Mouse (Mus musculus) myocyte (in vitro differentiated cells): ENCODE measurements around the gene Vps37b. TPM values are rescaled to one million over a fixed set of nuclear protein-coding genes. Genes with fewer than 3 reads are reported as not detected.

Source experiments
- H3K27me3 ChIP-seq: one replicate; pipeline ENCODE4 v1.6.1; 2011; ENCODE audit not compliant: control insufficient read depth, insufficient read depth, insufficient read length
- H3K36me3 ChIP-seq: one replicate; pipeline ENCODE4 v1.6.1; 2011; ENCODE audit not compliant: control insufficient read depth, insufficient read depth
- H3K4me2 ChIP-seq: one replicate; pipeline ENCODE4 v1.6.1; 2011; ENCODE audit warnings: low read depth, control low read depth
- H3K4me3 ChIP-seq: one replicate; pipeline ENCODE4 v1.5.1; 2011; ENCODE audit warnings: mild to moderate bottlenecking, control low read depth, moderate library complexity
- H3K79me2 ChIP-seq: one replicate; pipeline ENCODE4 v1.6.1; 2011; ENCODE audit not compliant: control insufficient read depth, insufficient read depth
- H3ac ChIP-seq: one replicate; pipeline ENCODE4 v1.6.1; 2011; ENCODE audit not compliant: control insufficient read depth, insufficient read length
- CEBPB ChIP-seq: IDR thresholded peaks from 2 replicates; pipeline ENCODE4 v1.6.1; 2011; ENCODE audit warnings: mild to moderate bottlenecking, moderate library complexity; ENCODE audit not compliant: poor library complexity, insufficient read depth, severe bottlenecking
- E2F4 ChIP-seq: IDR thresholded peaks from one replicate; pipeline ENCODE4 v1.6.1; 2011; ENCODE audit warnings: mild to moderate bottlenecking, control low read depth, moderate library complexity; ENCODE audit not compliant: insufficient read depth
- MAX ChIP-seq: IDR thresholded peaks from one replicate; pipeline ENCODE4 v1.6.1; 2011; ENCODE audit warnings: low read depth, mild to moderate bottlenecking, control low read depth
- MYOD1 ChIP-seq, 3 experiments: IDR thresholded peaks; one replicate each; pipeline ENCODE4 v1.6.1; 2011; ENCODE audit warnings: control low read depth in 2 of 3, low read depth in 2 of 3, mild to moderate bottlenecking in 2 of 3, moderate library complexity in 1 of 3; ENCODE audit not compliant: insufficient read length in 2 of 3, control insufficient read depth in 1 of 3
- MYOG ChIP-seq, 3 experiments: IDR thresholded peaks; one replicate each; pipeline ENCODE4 v1.6.1; 2011; ENCODE audit warnings: control low read depth in 2 of 3, low read depth in 2 of 3, mild to moderate bottlenecking in 2 of 3; ENCODE audit not compliant: insufficient read length in 2 of 3, control insufficient read depth in 1 of 3, insufficient read depth in 1 of 3
- POLR2A ChIP-seq: IDR thresholded peaks from one replicate; pipeline ENCODE4 v1.6.1; 2011; ENCODE audit warnings: low read depth, mild to moderate bottlenecking, control low read depth, moderate library complexity; ENCODE audit not compliant: insufficient read length
- POLR2AphosphoS2 ChIP-seq: IDR thresholded peaks from one replicate; pipeline ENCODE4 v1.6.1; 2011; ENCODE audit warnings: low read depth, control low read depth; ENCODE audit not compliant: insufficient read length
- REST ChIP-seq: IDR thresholded peaks from one replicate; pipeline ENCODE4 v1.6.1; 2011; ENCODE audit warnings: mild to moderate bottlenecking, control low read depth, moderate library complexity; ENCODE audit not compliant: insufficient read depth, insufficient read length
- SRF ChIP-seq: IDR thresholded peaks from one replicate; pipeline ENCODE4 v1.6.1; 2011; ENCODE audit warnings: low read depth; ENCODE audit not compliant: control insufficient read depth, insufficient read length
- TCF12 ChIP-seq: IDR thresholded peaks from one replicate; pipeline ENCODE4 v1.6.1; 2011; ENCODE audit warnings: mild to moderate bottlenecking, control low read depth; ENCODE audit not compliant: poor library complexity, insufficient read depth, severe bottlenecking
- TCF3 ChIP-seq: IDR thresholded peaks from one replicate; pipeline ENCODE4 v1.6.1; 2011; ENCODE audit warnings: low read depth, control low read depth; ENCODE audit not compliant: insufficient read length
- USF1 ChIP-seq: IDR thresholded peaks from one replicate; pipeline ENCODE4 v1.6.1; 2011; ENCODE audit warnings: low read depth, mild to moderate bottlenecking, control low read depth, moderate library complexity
- polyA plus RNA-seq: library from polyadenylated mRNA; unstranded; fragments of >200 nt; fragmentation: generic; extraction: Trizol; gene quantifications from one replicate; pipeline ENCODE4 v1.2.1, GENCODE M21; 2012; ENCODE audit warnings: missing spikeins

The Vps37b gene
- polyA plus RNA-seq, 1 experiment = 18.7 TPM

DNA sequence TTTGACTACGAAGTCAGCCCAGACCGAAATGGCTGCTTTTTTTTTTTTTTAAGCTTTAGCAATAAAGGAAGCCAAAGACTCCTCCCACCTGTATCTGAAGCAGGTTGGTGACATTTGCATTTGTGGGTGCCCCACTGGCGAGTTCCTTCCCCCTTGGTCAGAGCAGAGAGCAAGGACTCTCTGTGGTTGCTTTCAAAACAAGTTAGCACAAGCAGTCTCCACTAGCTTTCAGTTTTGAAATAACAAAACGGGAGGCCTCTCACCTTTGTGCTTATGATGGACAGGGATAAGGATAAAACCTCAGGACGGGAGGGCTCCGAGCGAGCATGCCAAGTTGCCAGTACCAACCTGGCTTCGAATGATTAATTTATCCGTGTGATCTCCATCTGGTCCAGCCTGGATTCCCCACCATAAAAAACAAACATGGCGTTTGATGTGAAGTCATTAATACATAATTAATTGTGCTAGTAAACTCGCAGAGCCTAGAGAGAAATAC lies 57.4 kb downstream of the Vps37b start:
- no peaks in the 10 kb centered on the region for H3K36me3 ChIP-seq
- no peaks in the 10 kb centered on the region for H3K27me3 ChIP-seq
- no peak for TF ChIP-seq CEBPB
- TF ChIP-seq REST = no peak

DNA sequence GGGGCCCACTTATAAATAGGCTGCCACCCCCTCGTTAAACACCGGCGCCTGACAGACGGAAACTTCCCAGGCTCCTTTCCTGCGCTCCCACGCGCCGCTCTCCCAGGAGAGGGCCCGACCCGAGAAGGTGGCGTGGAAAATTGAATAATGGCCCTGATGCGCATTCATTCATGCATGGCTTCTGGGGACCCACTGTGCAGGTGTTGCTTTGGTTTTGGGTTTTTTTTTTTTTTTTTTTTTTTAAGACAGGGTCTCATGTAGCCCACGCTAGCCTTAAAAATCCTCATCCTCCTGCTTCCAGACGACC lies 57.9 kb downstream of the Vps37b start:
- H3K36me3 ChIP-seq = no peaks in the 10 kb centered on the region
- H3K4me2 ChIP-seq = peak overlapping the region; percentile 92
- no peak for TF ChIP-seq TCF12
- no peak for TF ChIP-seq POLR2AphosphoS2
- no peak for TF ChIP-seq CEBPB
- TF ChIP-seq MYOD1 (IDR thresholded peaks at IDR 0.05; ENCODE audit: control insufficient read depth in 1 of 3, insufficient read length in 2 of 3, low read depth in 2 of 3) = no peak
- TF ChIP-seq POLR2A = no peak
- TF ChIP-seq MAX = no peak
- TF ChIP-seq MYOG (IDR thresholded peaks at IDR 0.05; ENCODE audit: control insufficient read depth in 1 of 3, insufficient read depth in 1 of 3, insufficient read length in 2 of 3, low read depth in 2 of 3) = no peak
- no peak for TF ChIP-seq USF1
- no peak for TF ChIP-seq SRF
- no peak for TF ChIP-seq TCF3
- no peak for TF ChIP-seq REST
- no peak for TF ChIP-seq E2F4
- H3K4me3 ChIP-seq = peak overlapping the region; percentile 30
- H3K27me3 ChIP-seq = no peaks in the 10 kb centered on the region
- peaks cover 6% of the 10 kb centered on the region for H3K79me2 ChIP-seq
- peak overlapping the region; percentile 34 for H3ac ChIP-seq

More for the DNA sequence above, 57.4 kb downstream of the Vps37b start:
- peak overlapping the region; percentile 30 for H3K4me3 ChIP-seq
- peaks cover 6% of the 10 kb centered on the region for H3K79me2 ChIP-seq
- H3K4me2 ChIP-seq = peak overlapping the region; percentile 92
- H3ac ChIP-seq = no peak overlapping the region

DNA sequence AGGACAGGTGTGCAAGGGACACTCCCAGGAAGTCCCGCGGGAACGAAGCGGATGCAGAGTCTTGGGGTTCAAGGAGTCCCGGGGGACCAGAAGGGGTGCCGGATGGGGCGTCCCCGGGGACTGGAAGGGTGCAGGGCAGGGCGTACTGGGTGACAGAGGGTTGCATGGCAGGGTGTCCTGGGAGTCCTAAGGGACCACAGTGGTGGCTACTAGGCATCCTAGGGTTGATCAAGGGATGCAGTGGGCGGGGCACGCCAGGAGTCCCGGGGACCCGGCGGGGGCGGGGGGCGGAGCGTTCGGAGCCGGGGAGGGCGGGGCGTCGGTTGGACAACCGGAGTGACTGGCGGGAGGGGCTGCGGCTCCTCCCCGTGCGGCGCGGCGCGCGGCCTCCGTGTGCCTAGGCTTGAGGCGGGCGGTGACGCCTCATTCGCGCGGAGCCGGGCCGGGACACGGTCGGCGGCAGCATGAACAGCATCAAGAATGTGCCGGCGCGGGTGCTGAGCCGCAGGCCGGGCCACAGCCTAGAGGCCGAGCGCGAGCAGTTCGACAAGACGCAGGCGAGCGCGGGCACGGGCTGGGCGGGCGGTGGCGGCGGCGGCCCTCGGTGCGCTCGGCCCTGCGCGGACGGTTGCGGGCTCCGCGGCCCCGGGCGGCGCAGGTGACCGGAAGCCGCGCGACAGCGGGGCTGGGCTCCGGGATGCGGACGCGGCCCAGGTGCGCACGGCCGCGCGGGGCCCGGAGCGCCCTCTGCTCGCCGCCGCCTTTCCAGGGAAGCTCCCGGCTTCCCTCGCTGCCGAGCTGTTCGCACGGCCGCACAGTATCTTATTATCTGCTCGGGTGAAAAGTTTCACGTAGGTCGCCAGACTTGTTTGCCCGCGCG lies 58.5 kb downstream of the Vps37b start, which contains the start of gene Hip1r:
TSS of gene Hip1r (plus strand) at position 330 of the 880 bp plus-strand sequence.
- Histone ChIP-seq H3K4me2 (peak within 1 kb of the TSS; percentile 92), H3K36me3 (no peaks in the 10 kb centered on the region), H3ac (peak within 1 kb of the TSS; percentile 34), H3K27me3 (no peaks in the 10 kb centered on the region), H3K4me3 (peak within 1 kb of the TSS; percentile 30), H3K79me2 (peaks cover 6% of the 10 kb centered on the region)
- no peak for TF ChIP-seq CEBPB
- no peak for TF ChIP-seq SRF
- TF ChIP-seq MAX = no peak
- TF ChIP-seq USF1 = no peak
- TF ChIP-seq POLR2A = peak; percentile 93
- no peak for TF ChIP-seq TCF12
- TF ChIP-seq REST = no peak
- no peak for TF ChIP-seq TCF3
- no peak for TF ChIP-seq MYOG (IDR thresholded peaks at IDR 0.05; ENCODE audit: control insufficient read depth in 1 of 3, insufficient read depth in 1 of 3, insufficient read length in 2 of 3, low read depth in 2 of 3)
- peak in 1 of 3 experiments; percentile 28 for TF ChIP-seq MYOD1 (IDR thresholded peaks at IDR 0.05; ENCODE audit: control insufficient read depth in 1 of 3, insufficient read length in 2 of 3, low read depth in 2 of 3)
- TF ChIP-seq E2F4 = no peak
- TF ChIP-seq POLR2AphosphoS2 = no peak

DNA sequence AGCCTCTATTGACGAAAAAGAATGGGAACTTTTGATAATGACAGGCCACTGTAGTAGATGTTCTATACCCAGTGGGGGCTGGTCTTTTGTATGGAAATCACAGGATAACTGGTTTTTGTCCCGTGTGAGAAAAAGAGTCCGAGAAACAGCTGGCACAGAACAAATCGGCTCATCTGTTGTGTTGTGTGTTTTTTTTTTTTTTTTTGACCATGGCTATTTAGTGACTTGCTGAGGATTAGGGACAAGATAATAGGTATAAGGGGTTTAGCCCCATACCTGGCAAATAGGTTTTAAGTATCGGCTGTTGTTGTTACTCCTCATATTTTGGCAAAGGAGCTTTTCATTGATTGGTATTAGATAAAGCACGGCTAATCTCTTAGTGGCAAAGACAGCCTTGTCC lies 59.6 kb downstream of the Vps37b start:
- Histone ChIP-seq H3K36me3 (no peaks in the 10 kb centered on the region), H3K79me2 (peaks cover 6% of the 10 kb centered on the region), H3K4me3 (no peak overlapping the region), H3ac (no peak overlapping the region), H3K27me3 (no peaks in the 10 kb centered on the region), H3K4me2 (no peak overlapping the region)
- no peak for TF ChIP-seq TCF3
- no peak for TF ChIP-seq MYOD1 (IDR thresholded peaks at IDR 0.05; ENCODE audit: control insufficient read depth in 1 of 3, insufficient read length in 2 of 3, low read depth in 2 of 3)

DNA sequence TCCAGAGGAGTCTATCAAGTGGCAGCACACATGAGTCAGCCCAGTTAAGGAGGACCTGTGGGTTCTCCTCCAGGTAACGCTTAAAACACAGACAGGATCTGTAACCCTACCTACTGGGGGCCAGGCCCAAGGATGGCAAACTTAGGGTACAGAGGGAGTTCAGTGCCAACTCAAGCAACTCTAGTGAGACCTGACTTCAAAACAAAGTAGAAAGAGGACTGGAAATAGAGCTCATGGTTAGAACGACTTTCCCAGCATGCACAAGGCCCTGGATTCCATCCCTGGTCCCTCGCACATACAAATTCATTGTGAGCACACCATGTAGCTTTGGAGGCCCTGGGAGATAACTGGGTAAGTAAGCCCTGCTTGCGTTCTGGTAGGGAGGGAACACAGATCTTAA lies 61.5 kb downstream of the Vps37b start:
- Histone ChIP-seq H3K36me3 (no peaks in the 10 kb centered on the region), H3K27me3 (no peaks in the 10 kb centered on the region), H3ac (no peak overlapping the region), H3K4me3 (no peak overlapping the region), H3K79me2 (no peaks in the 10 kb centered on the region), H3K4me2 (no peak overlapping the region)
- no peak for TF ChIP-seq TCF3
- TF ChIP-seq POLR2AphosphoS2 = no peak
- TF ChIP-seq TCF12 = no peak
- no peak for TF ChIP-seq REST
- no peak for TF ChIP-seq MAX
